9 mouse cellular contexts compared by ENCODE assay signal in genomic region chr2:131954835-131955234, GRCm38 (mm10). TPM values are rescaled to one million over a fixed set of nuclear protein-coding genes. Genes with fewer than 3 reads are reported as not detected.
DNase-seq lines count a peak whose midpoint lies in the region; ATAC-seq and TF ChIP-seq lines count a peak whose summit lies in the region.
"Had no signal": no experiment of that assay in that cellular context is flagged by ENCODE, and none has a peak within 500 bp of the region (broad histone marks: within the 10 kb centered on the region; RNA-seq: fewer than 3 reads in every experiment).

No protein-coding gene starts in this region.

- 0 out of 2 replicates have a peak, but pooled peaks have one; percentile 47 for ATAC-seq in heart, embryonic 11.5 days (replicated peaks; ENCODE audit: insufficient number of reproducible peaks, low FRiP score, low TSS enrichment)
- ATAC-seq in limb, embryonic 13.5 days (ENCODE audit: low FRiP score, low read depth) = no peak; the same call in 1 of the 2 replicates

- H3K9me3 ChIP-seq in heart, embryonic 11.5 days (replicated peaks; ENCODE audit: control insufficient read depth, low read length) = no peaks in the 10 kb centered on the region
- H3K9me3 ChIP-seq in limb, embryonic 13.5 days = no peaks in the 10 kb centered on the region

- 32% methylated on average over 9 of the region's 9 CpGs for WGBS in heart, embryonic 11.5 days (ENCODE audit: insufficient replicate concordance)
- WGBS in limb, embryonic 13.5 days = 54% methylated on average over 9 of the region's 9 CpGs

- DNase-seq in urinary bladder, postnatal 14 days (ENCODE audit: low spot score) = peak; percentile 2
- DNase-seq in urinary bladder, adult 18-20 months (ENCODE audit: low spot score in 2 of 2) = no peak
- DNase-seq in cerebellum, adult 9-11 months = no peak
- no peak for DNase-seq in layer of hippocampus, postnatal 25 days (ENCODE audit: extremely low spot score in 1 of 2, low spot score in 1 of 2)
- DNase-seq in cerebellum, postnatal 10 days = no peak

- peak overlapping the region; percentile 73 for H3K4me2 ChIP-seq in heart, embryonic 11.5 days
- peak overlapping the region; percentile 61 for H3K4me2 ChIP-seq in limb, embryonic 13.5 days (replicated peaks)
- H3K4me2 ChIP-seq in myocyte (ENCODE audit: low read depth) = peak overlapping the region; percentile 34

- no peaks in the 10 kb centered on the region for H3K79me2 ChIP-seq in myocyte (ENCODE audit: control insufficient read depth, insufficient read depth)

- TF ChIP-seq POLR2A in myocyte (IDR thresholded peaks at IDR 0.05; ENCODE audit: insufficient read length, low read depth) = no peak

- no peak overlapping the region for H3K27ac ChIP-seq in heart, embryonic 11.5 days (ENCODE audit: low read depth, low read length)
- H3K27ac ChIP-seq in limb, embryonic 13.5 days = no peak overlapping the region

- peaks cover 7% of the 10 kb centered on the region; the same call in 1 of the 2 replicates for H3K27me3 ChIP-seq in heart, embryonic 11.5 days (ENCODE audit: control insufficient read depth, insufficient read depth, low read length)
- peaks cover 52% of the 10 kb centered on the region for H3K27me3 ChIP-seq in limb, embryonic 13.5 days
- peaks cover 6% of the 10 kb centered on the region for H3K27me3 ChIP-seq in myocyte (ENCODE audit: control insufficient read depth, insufficient read depth, insufficient read length)

- H3K4me1 ChIP-seq in heart, embryonic 11.5 days (ENCODE audit: control insufficient read depth, insufficient read depth, low read length) = peaks cover 3% of the 10 kb centered on the region; the same call in 1 of the 2 replicates
- H3K4me1 ChIP-seq in limb, embryonic 13.5 days = peaks cover 16% of the 10 kb centered on the region

- H3K4me3 ChIP-seq in heart, embryonic 11.5 days (ENCODE audit: low read depth, low read length) = peak overlapping the region; percentile 42
- H3K4me3 ChIP-seq in limb, embryonic 13.5 days = peak overlapping the region; percentile 34
- no peak overlapping the region for H3K4me3 ChIP-seq in myocyte

- no peak overlapping the region for H3K9ac ChIP-seq in heart, embryonic 11.5 days (ENCODE audit: low read depth, low read length)
- H3K9ac ChIP-seq in limb, embryonic 13.5 days = no peak overlapping the region

- H3K36me3 ChIP-seq in heart, embryonic 11.5 days (ENCODE audit: control insufficient read depth, insufficient read depth, low read length) = no peaks in the 10 kb centered on the region
- H3K36me3 ChIP-seq in limb, embryonic 13.5 days = no peaks in the 10 kb centered on the region
- H3K36me3 ChIP-seq in myocyte (ENCODE audit: control insufficient read depth, insufficient read depth) = no peaks in the 10 kb centered on the region

- no peak overlapping the region for H3ac ChIP-seq in myocyte (ENCODE audit: control insufficient read depth, insufficient read length)

TF ChIP-seq in myocyte, 11 proteins besides CTCF, POLR2A, EP300 and RAD21:
- TF ChIP-seq TCF12 (IDR thresholded peaks at IDR 0.05; ENCODE audit: insufficient read depth, poor library complexity, severe bottlenecking) (no peak), SRF (IDR thresholded peaks at IDR 0.05; ENCODE audit: control insufficient read depth, insufficient read length, low read depth) (no peak), E2F4 (IDR thresholded peaks at IDR 0.05; ENCODE audit: insufficient read depth) (no peak), TCF3 (IDR thresholded peaks at IDR 0.05; ENCODE audit: insufficient read length, low read depth) (no peak), MAX (IDR thresholded peaks at IDR 0.05; ENCODE audit: low read depth) (no peak), POLR2AphosphoS2 (IDR thresholded peaks at IDR 0.05; ENCODE audit: insufficient read length, low read depth) (no peak), MYOG (IDR thresholded peaks at IDR 0.05; ENCODE audit: control insufficient read depth in 1 of 3, insufficient read depth in 1 of 3, insufficient read length in 2 of 3, low read depth in 2 of 3) (no peak), REST (IDR thresholded peaks at IDR 0.05; ENCODE audit: insufficient read depth, insufficient read length) (no peak), CEBPB (IDR thresholded peaks at IDR 0.05; ENCODE audit: insufficient read depth, poor library complexity, severe bottlenecking) (no peak), USF1 (IDR thresholded peaks at IDR 0.05; ENCODE audit: low read depth) (no peak), MYOD1 (IDR thresholded peaks at IDR 0.05; ENCODE audit: control insufficient read depth in 1 of 3, insufficient read length in 2 of 3, low read depth in 2 of 3) (no peak)

RNA-seq across cellular contexts. Expression of gene Prnd, which starts 4.2 kb away (rescaled TPM):
- 3.2 and 4.0 TPM in 2 replicates for polyA plus RNA-seq in heart, embryonic 11.5 days (2014; fragmentation: Nextera tagmentation; extraction: Ambion mirVana)
- 36.8 and 42.1 TPM in 2 replicates for polyA plus RNA-seq in limb, embryonic 13.5 days (2015; fragmentation: Nextera tagmentation; extraction: Ambion mirVana)
- not detected for polyA plus RNA-seq in myocyte (2012; fragmentation: generic; extraction: Trizol)
- total RNA-seq in layer of hippocampus, postnatal 25 days (2021) = under 1 TPM; 0.20 to 0.42 TPM

RNA-seq across cellular contexts. Expression of gene Prn, which starts 45.1 kb away (rescaled TPM):
- not detected in 2 replicates for polyA plus RNA-seq in heart, embryonic 11.5 days (2014; fragmentation: Nextera tagmentation; extraction: Ambion mirVana)
- polyA plus RNA-seq in limb, embryonic 13.5 days (2015; fragmentation: Nextera tagmentation; extraction: Ambion mirVana) = not detected in 2 replicates
- polyA plus RNA-seq in myocyte (2012; fragmentation: generic; extraction: Trizol) = 0.10 TPM
- total RNA-seq in layer of hippocampus, postnatal 25 days (2021) = not detected
- total RNA-seq: adrenal gland, adult 18-20 months had no signal

RNA-seq across cellular contexts. Expression of gene Prnp, which starts 45.1 kb away (rescaled TPM):
- polyA plus RNA-seq in heart, embryonic 11.5 days (2014; fragmentation: Nextera tagmentation; extraction: Ambion mirVana) = 47.0 and 53.2 TPM in 2 replicates
- 53.3 and 56.0 TPM in 2 replicates for polyA plus RNA-seq in limb, embryonic 13.5 days (2015; fragmentation: Nextera tagmentation; extraction: Ambion mirVana)
- polyA plus RNA-seq in myocyte (2012; fragmentation: generic; extraction: Trizol) = 133 TPM
- total RNA-seq in layer of hippocampus, postnatal 25 days (2021) = 1,000 to 10,000 TPM in 1 of 2 experiments, 100 to 1,000 TPM in 1; 896 to 1,055 TPM
